Mouse (Mus musculus) olfactory bulb, adult 2 months (tissue): Measurements from ENCODE around the gene Tmco3. TPM values are rescaled to one million over a fixed set of nuclear protein-coding genes. Genes with fewer than 3 reads are reported as not detected.

Experiments
- H3K27ac ChIP-seq: fragments of 200-500 bp; 2 replicates; pipeline ENCODE4 v1.5.1; 2012; ENCODE audit warnings: low read depth, low read length; ENCODE audit not compliant: insufficient read depth
- H3K4me1 ChIP-seq: fragments of 200-500 bp; 2 replicates; pipeline ENCODE4 v1.6.1; 2012; ENCODE audit warnings: low read length; ENCODE audit not compliant: control insufficient read depth, insufficient read depth
- H3K4me3 ChIP-seq: fragments of 200-500 bp; 2 replicates; pipeline ENCODE4 v1.5.1; 2012; ENCODE audit warnings: mild to moderate bottlenecking, low read depth, low read length, moderate library complexity; ENCODE audit not compliant: insufficient read depth
- CTCF ChIP-seq: fragments of 200-500 bp; IDR thresholded peaks from 2 replicates; pipeline ENCODE4 v1.5.1; 2012; ENCODE audit warnings: low read depth, mild to moderate bottlenecking, low read length, moderate library complexity; ENCODE audit not compliant: insufficient read depth
- POLR2A ChIP-seq: fragments of 200-500 bp; IDR thresholded peaks from 2 replicates; pipeline ENCODE4 v1.6.1; 2012; ENCODE audit warnings: mild to moderate bottlenecking, low read depth, low read length, moderate library complexity; ENCODE audit not compliant: insufficient read depth
- WGBS: fragments of 180-500 bp; shearing (Covaris S2); methylation state at CpG from one replicate; pipeline ENCODE4 v1.1.7; 2018; 5-methylcytosine and 5-hydroxymethylcytosine counted together
- polyA plus RNA-seq: library from polyadenylated mRNA; stranded (reverse); fragments of >200 nt; gene quantifications from 2 replicates; pipeline ENCODE4 v1.2.4, GENCODE M21; 2012; ENCODE audit warnings: low replicate concordance; ENCODE audit not compliant: missing spikeins, insufficient read depth, insufficient read length

Gene Tmco3
- polyA plus RNA-seq, 1 experiment, result not detected

DNA sequence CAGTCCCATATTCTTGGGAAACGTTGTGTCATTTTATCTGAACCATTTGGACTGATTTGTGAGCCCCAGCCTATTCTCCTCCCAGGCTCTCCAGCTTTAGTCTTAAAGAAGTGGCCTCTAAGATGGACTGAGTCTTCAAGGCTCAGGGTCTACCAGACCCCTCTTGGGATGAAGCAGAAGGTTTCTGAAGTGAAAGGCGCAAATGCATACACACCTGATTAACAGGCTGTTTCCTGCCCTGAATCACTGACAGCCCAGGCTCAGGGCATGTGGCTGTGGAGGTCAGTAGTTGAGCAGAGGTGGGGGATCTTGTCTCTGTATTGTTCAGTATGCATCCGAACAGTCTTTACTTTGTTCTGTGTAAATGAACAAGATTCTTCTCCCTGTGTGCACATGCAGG lies 49.7 kb downstream of the Tmco3 start:
- 68% methylated on average over 3 of the region's 3 CpGs for WGBS
- H3K4me1 ChIP-seq, result peaks cover 14% of the 10 kb centered on the region
- no peak overlapping the region for H3K27ac ChIP-seq
- TF ChIP-seq POLR2A (no peak), CTCF (no peak)
- no peak overlapping the region for H3K4me3 ChIP-seq

- 7% methylated on average over 68 of the region's 72 CpGs for WGBS
- H3K4me3 ChIP-seq, result peak within 1 kb of the TSS; percentile 98
- H3K27ac ChIP-seq, result no peak within 1 kb of the TSS
- H3K4me1 ChIP-seq, result peaks cover 14% of the 10 kb centered on the region
- 0 out of 2 replicates have a peak, but pooled peaks have one; percentile 39 for TF ChIP-seq POLR2A
- no peak for TF ChIP-seq CTCF
These were observed 50.4 kb downstream of the Tmco3 start, which contains the start of gene Tfdp1 for GRCm38 (mm10) chr8:13338255-13338860. Gene Tfdp1, plus strand, starts transcription at chr8:13338751.

DNA sequence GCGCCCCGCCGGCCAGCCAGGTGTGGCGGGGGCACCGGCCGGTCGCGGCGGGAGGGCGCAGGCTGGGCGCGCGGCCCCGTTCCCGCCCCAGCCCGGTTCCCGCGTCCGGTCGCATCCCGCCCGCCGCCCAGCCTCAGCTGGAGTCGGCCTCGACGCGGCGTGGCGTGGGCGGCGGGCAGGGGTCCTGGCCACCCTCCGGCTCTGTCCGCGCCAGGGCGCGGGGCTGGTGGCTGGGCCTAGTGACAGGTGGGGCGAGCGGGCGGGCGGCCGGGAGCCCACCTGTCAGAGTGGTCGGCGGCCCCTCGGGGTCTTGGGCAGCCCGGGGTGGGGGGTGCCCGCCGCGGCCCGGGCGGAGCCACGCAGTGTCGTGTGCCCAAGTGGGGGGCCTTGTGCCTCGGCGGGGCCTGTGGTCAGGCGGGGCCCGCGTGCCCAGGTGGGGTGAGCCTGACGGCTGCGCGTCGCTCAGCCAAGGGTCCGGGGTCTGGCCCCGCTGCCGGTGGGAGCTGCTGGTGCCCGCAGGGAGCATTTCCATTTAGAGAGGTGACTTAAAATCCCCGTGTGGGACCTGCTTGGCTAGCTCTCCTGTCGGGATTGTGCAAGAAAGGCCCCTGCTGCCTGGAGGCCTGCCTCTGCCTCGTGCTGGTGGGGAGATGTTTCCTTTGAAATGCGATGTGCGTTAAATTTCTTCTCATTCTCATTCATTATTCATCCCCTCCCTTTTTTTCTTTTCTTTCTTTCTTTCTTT lies 51.1 kb downstream of the Tmco3 start:
- H3K4me1 ChIP-seq, result peaks cover 14% of the 10 kb centered on the region
- H3K4me3 ChIP-seq, result peak overlapping the region; percentile 98
- TF ChIP-seq POLR2A (no peak), CTCF (no peak)
- WGBS, result 3% methylated on average over 70 of the region's 70 CpGs
- H3K27ac ChIP-seq, result no peak overlapping the region

DNA sequence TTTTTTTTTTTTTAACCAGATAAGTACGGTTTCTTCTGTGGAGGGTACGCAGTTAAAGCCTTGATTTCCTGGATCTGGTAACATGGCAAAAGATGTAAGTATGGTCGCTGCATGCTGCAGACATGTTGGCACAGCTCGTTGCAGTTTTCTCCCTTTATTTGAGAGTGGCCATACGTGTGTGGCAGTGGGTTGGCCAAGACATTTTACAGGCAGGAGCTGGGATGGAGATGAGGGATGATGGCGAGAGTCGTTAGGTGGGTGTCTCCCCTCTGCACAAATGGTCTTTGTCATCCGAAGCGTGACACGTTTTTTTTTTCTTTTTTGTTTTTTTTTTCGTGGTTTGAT lies 51.6 kb downstream of the Tmco3 start:
- WGBS, result 10% methylated on average over 11 of the region's 11 CpGs
- Histone ChIP-seq H3K27ac (no peak overlapping the region), H3K4me1 (peaks cover 14% of the 10 kb centered on the region), H3K4me3 (peak overlapping the region; percentile 22)
- TF ChIP-seq POLR2A, result no peak
- no peak for TF ChIP-seq CTCF

- Histone ChIP-seq H3K27ac (no peak overlapping the region), H3K4me1 (peaks cover 14% of the 10 kb centered on the region), H3K4me3 (no peak overlapping the region)
- TF ChIP-seq POLR2A, result no peak
- no peak for TF ChIP-seq CTCF
- 72% methylated on average over 8 of the region's 8 CpGs for WGBS
These were observed 52.7 kb downstream of the Tmco3 start for GRCm38 (mm10) chr8:13340650-13341049.

DNA sequence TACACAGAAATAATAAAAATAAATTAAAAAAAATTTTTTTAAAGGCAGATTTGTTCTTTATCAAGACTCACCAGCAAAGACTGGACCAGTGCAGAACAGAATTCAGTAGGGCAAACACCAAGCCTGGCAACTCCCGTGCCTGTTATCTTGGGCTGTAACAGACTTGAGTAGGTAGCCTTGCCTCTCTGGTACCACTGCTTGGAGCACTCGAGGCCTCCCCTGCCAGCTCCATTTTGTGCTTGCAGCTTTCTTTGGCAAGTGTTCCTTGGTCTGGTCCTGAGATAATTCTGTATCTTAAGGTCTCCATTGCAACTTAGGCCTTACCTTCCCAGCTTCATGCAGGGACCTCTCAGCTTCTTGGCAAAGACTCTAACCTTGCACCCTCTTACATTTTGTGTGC lies 54.4 kb downstream of the Tmco3 start:
- H3K27ac ChIP-seq, result no peak overlapping the region
- TF ChIP-seq CTCF, result no peak
- TF ChIP-seq POLR2A, result no peak
- H3K4me1 ChIP-seq, result peaks cover 14% of the 10 kb centered on the region
- WGBS, result 68% methylated on average over 2 of the region's 2 CpGs
- no peak overlapping the region for H3K4me3 ChIP-seq

- WGBS, result 82% methylated on average over 4 of the region's 4 CpGs
- TF ChIP-seq POLR2A (no peak), CTCF (no peak)
- Histone ChIP-seq H3K4me1 (peaks cover 14% of the 10 kb centered on the region), H3K4me3 (no peak overlapping the region), H3K27ac (no peak overlapping the region)
These were observed 55.1 kb downstream of the Tmco3 start for GRCm38 (mm10) chr8:13343134-13343533.

DNA sequence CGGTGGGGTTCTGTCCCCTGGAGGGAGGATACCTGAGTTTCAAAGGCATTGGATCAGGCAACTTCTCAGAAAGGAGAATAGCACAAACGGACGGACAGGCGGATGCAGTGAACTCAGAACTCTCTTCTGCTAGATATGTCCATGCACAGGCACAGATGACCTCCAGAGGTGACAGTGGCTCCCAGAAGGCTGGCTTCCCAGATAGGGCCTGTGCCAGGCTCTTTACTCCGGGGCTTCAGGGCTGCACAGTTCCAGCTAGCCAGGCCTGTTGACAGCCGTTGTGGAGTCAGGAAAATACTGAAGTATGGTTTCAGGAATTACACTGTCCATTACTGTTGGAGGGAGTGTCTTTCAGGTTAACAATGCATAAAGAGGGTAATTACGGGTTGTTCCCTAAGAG lies 62.1 kb downstream of the Tmco3 start:
- WGBS, result 89% methylated on average over 7 of the region's 7 CpGs
- Histone ChIP-seq H3K27ac (no peak overlapping the region), H3K4me1 (peaks cover 25% of the 10 kb centered on the region), H3K4me3 (no peak overlapping the region)
- TF ChIP-seq CTCF (no peak), POLR2A (no peak)

DNA sequence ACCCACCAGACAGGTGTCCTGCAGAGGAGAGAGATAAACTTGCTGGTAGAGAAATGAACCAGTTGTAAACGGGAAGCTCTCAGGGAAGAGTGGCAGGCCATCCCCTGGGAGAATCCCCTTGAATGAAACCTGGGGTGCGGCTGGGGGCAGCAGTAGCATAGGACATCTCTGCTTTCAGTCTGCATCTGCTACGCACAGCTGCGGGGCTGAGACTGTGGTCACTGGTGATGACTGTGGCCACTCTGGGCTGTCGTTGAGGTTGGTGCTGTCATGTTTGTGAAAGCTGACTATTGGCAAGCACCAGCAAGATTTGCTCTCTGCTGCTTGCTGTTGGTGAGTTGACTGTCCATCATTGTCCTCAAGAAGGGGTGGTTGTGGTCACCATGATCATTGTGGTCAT lies 63.6 kb downstream of the Tmco3 start:
- WGBS, result 84% methylated on average over 5 of the region's 5 CpGs
- Histone ChIP-seq H3K4me3 (no peak overlapping the region), H3K27ac (no peak overlapping the region)

More for the DNA sequence above, 63.6 kb downstream of the Tmco3 start:
- TF ChIP-seq CTCF, result no peak
- TF ChIP-seq POLR2A, result no peak
- peaks cover 35% of the 10 kb centered on the region for H3K4me1 ChIP-seq
